Mouse (Mus musculus): ENCODE measurements around the gene Cnpy3. TPM values are rescaled to one million over a fixed set of nuclear protein-coding genes. Genes with fewer than 3 reads are reported as not detected.

Gene Cnpy3
- 3.2 TPM for polyA plus RNA-seq (2014; fragmentation: Illumina TruSeq; extraction: RNeasy Lipid Tissue Mini Kit (QIAGEN cat#74804))

GRCm38 (mm10) chr17:46751794-46752556 lies at the start of gene Cnpy3:
Cnpy3 (minus strand) TSS chr17:46752214.

GRCm38 (mm10) chr17:46782341-46783221 lies 30.6 kb upstream of the Cnpy3 start, which contains the start of gene Rpl7l1:
Rpl7l1 (minus strand) TSS chr17:46782672.

GRCm38 (mm10) chr17:46772404-46773277 lies 20.6 kb upstream of the Cnpy3 start, which contains the start of gene 2310039H08Rik:
2310039H08Rik (plus strand) TSS chr17:46772635.

GRCm38 (mm10) chr17:46763544-46763943 lies 11.5 kb upstream of the Cnpy3 start, which contains the start of gene Ptcra:
Ptcra (minus strand) TSS chr17:46763712.

GRCm38 (mm10) chr17:46728904-46729318 lies 23.1 kb downstream of the Cnpy3 start, which contains the start of gene Gnmt:
Gnmt (minus strand) TSS chr17:46729168.

GRCm38 (mm10) chr17:46710959-46711597 lies 40.9 kb downstream of the Cnpy3 start, which contains the start of gene Pex6:
Pex6 (plus strand) TSS chr17:46711463.

GRCm38 (mm10) chr17:46704887-46705835 lies 46.9 kb downstream of the Cnpy3 start, which contains the start of gene Ppp2r5d:
Ppp2r5d (minus strand) TSS chr17:46705111.

Other genes with a start within 250 kb of the Cnpy3 start
- 2.8 TPM for gene Cul9, start 205.8 kb downstream of the Cnpy3 start, polyA plus RNA-seq (2014; fragmentation: Illumina TruSeq; extraction: RNeasy Lipid Tissue Mini Kit (QIAGEN cat#74804))
- 0.34 TPM for gene Srf, start 196.0 kb downstream of the Cnpy3 start, polyA plus RNA-seq (2014; fragmentation: Illumina TruSeq; extraction: RNeasy Lipid Tissue Mini Kit (QIAGEN cat#74804))
- 0.57 TPM for gene Ptk7, start 122.7 kb downstream of the Cnpy3 start, polyA plus RNA-seq (2014; fragmentation: Illumina TruSeq; extraction: RNeasy Lipid Tissue Mini Kit (QIAGEN cat#74804))
- gene Klc4, start 106.2 kb downstream of the Cnpy3 start, polyA plus RNA-seq (2014; fragmentation: Illumina TruSeq; extraction: RNeasy Lipid Tissue Mini Kit (QIAGEN cat#74804)) = not detected
- 0.83 TPM for gene Mrpl2, start 106.0 kb downstream of the Cnpy3 start, polyA plus RNA-seq (2014; fragmentation: Illumina TruSeq; extraction: RNeasy Lipid Tissue Mini Kit (QIAGEN cat#74804))
- gene Cul7, start 101.9 kb downstream of the Cnpy3 start, polyA plus RNA-seq (2014; fragmentation: Illumina TruSeq; extraction: RNeasy Lipid Tissue Mini Kit (QIAGEN cat#74804)) = 0.37 TPM
- gene Rrp36, start 77.9 kb downstream of the Cnpy3 start, polyA plus RNA-seq (2014; fragmentation: Illumina TruSeq; extraction: RNeasy Lipid Tissue Mini Kit (QIAGEN cat#74804)) = 2.2 TPM
- 2.4 TPM for gene Mea1, start 73.4 kb downstream of the Cnpy3 start, polyA plus RNA-seq (2014; fragmentation: Illumina TruSeq; extraction: RNeasy Lipid Tissue Mini Kit (QIAGEN cat#74804))
- gene Klhdc3, start 71.3 kb downstream of the Cnpy3 start, polyA plus RNA-seq (2014; fragmentation: Illumina TruSeq; extraction: RNeasy Lipid Tissue Mini Kit (QIAGEN cat#74804)) = 4.6 TPM
- 9.5 TPM for gene Ppp2r5d, start 47.1 kb downstream of the Cnpy3 start, polyA plus RNA-seq (2014; fragmentation: Illumina TruSeq; extraction: RNeasy Lipid Tissue Mini Kit (QIAGEN cat#74804))
- gene Pex6, start 40.8 kb downstream of the Cnpy3 start, polyA plus RNA-seq (2014; fragmentation: Illumina TruSeq; extraction: RNeasy Lipid Tissue Mini Kit (QIAGEN cat#74804)) = 0.46 TPM
- gene Gnmt, start 23.0 kb downstream of the Cnpy3 start, polyA plus RNA-seq (2014; fragmentation: Illumina TruSeq; extraction: RNeasy Lipid Tissue Mini Kit (QIAGEN cat#74804)) = not detected
- gene Ptcra, start 11.5 kb upstream of the Cnpy3 start, polyA plus RNA-seq (2014; fragmentation: Illumina TruSeq; extraction: RNeasy Lipid Tissue Mini Kit (QIAGEN cat#74804)) = not detected
- 11.5 TPM for gene 2310039H08Rik, start 20.4 kb upstream of the Cnpy3 start, polyA plus RNA-seq (2014; fragmentation: Illumina TruSeq; extraction: RNeasy Lipid Tissue Mini Kit (QIAGEN cat#74804))
- 31.4 TPM for gene Rpl7l1, start 30.5 kb upstream of the Cnpy3 start, polyA plus RNA-seq (2014; fragmentation: Illumina TruSeq; extraction: RNeasy Lipid Tissue Mini Kit (QIAGEN cat#74804))
- 12.3 TPM for gene Bicral, start 106.3 kb upstream of the Cnpy3 start, polyA plus RNA-seq (2014; fragmentation: Illumina TruSeq; extraction: RNeasy Lipid Tissue Mini Kit (QIAGEN cat#74804))
- 2.1 TPM for gene Tbcc, start 138.5 kb upstream of the Cnpy3 start, polyA plus RNA-seq (2014; fragmentation: Illumina TruSeq; extraction: RNeasy Lipid Tissue Mini Kit (QIAGEN cat#74804))
- not detected for gene Prph2, start 158.2 kb upstream of the Cnpy3 start, polyA plus RNA-seq (2014; fragmentation: Illumina TruSeq; extraction: RNeasy Lipid Tissue Mini Kit (QIAGEN cat#74804))